Mouse (Mus musculus): Measurements from ENCODE around the gene Tinf2. TPM values are rescaled to one million over a fixed set of nuclear protein-coding genes. Genes with fewer than 3 reads are reported as not detected.

Gene Tinf2
- polyA plus RNA-seq, 1 experiment from 2014 or later: 25.6 TPM

Other genes starting within 250 kb of the Tinf2 start
- 20.8 and 21.6 TPM in 2 replicates for gene Dhrs4, start 203.1 kb downstream of the Tinf2 start, polyA plus RNA-seq (2015; fragmentation: Nextera tagmentation; extraction: Ambion mirVana)
- 32.4 and 36.1 TPM in 2 replicates for gene Carmil3, start 191.2 kb downstream of the Tinf2 start, polyA plus RNA-seq (2015; fragmentation: Nextera tagmentation; extraction: Ambion mirVana)
- 1.9 and 2.1 TPM in 2 replicates for gene Cpne6, start 171.4 kb downstream of the Tinf2 start, polyA plus RNA-seq (2015; fragmentation: Nextera tagmentation; extraction: Ambion mirVana)
- 0.15 and 0.17 TPM in 2 replicates for gene Nrl, start 156.8 kb downstream of the Tinf2 start, polyA plus RNA-seq (2015; fragmentation: Nextera tagmentation; extraction: Ambion mirVana)
- 25.4 and 28.0 TPM in 2 replicates for gene Pck2, start 141.6 kb downstream of the Tinf2 start, polyA plus RNA-seq (2015; fragmentation: Nextera tagmentation; extraction: Ambion mirVana)
- 129 and 135 TPM in 2 replicates for gene Dcaf11, start 121.8 kb downstream of the Tinf2 start, polyA plus RNA-seq (2015; fragmentation: Nextera tagmentation; extraction: Ambion mirVana)
- gene A730061H03Rik, start 121.4 kb downstream of the Tinf2 start, polyA plus RNA-seq (2015; fragmentation: Nextera tagmentation; extraction: Ambion mirVana): 1.4 TPM in 1 of 2 replicates, not detected in the other
- gene Fitm1, start 106.2 kb downstream of the Tinf2 start, polyA plus RNA-seq (2015; fragmentation: Nextera tagmentation; extraction: Ambion mirVana): 0.23 TPM in 1 of 2 replicates, not detected in the other
- 215 and 217 TPM in 2 replicates for gene Psme1, start 103.7 kb downstream of the Tinf2 start, polyA plus RNA-seq (2015; fragmentation: Nextera tagmentation; extraction: Ambion mirVana)
- 29.3 and 32.9 TPM in 2 replicates for gene Emc9, start 96.5 kb downstream of the Tinf2 start, polyA plus RNA-seq (2015; fragmentation: Nextera tagmentation; extraction: Ambion mirVana)
- gene Psme2, start 90.7 kb downstream of the Tinf2 start, polyA plus RNA-seq (2015; fragmentation: Nextera tagmentation; extraction: Ambion mirVana): 150 and 184 TPM in 2 replicates
- 23.0 and 24.2 TPM in 2 replicates for gene Rnf31, start 90.1 kb downstream of the Tinf2 start, polyA plus RNA-seq (2015; fragmentation: Nextera tagmentation; extraction: Ambion mirVana)
- gene Irf9, start 78.2 kb downstream of the Tinf2 start, polyA plus RNA-seq (2015; fragmentation: Nextera tagmentation; extraction: Ambion mirVana): 10.0 and 13.5 TPM in 2 replicates
- 6.5 and 6.6 TPM in 2 replicates for gene Rec8, start 63.8 kb downstream of the Tinf2 start, polyA plus RNA-seq (2015; fragmentation: Nextera tagmentation; extraction: Ambion mirVana)
- 116 and 121 TPM in 2 replicates for gene Ipo4, start 45.9 kb downstream of the Tinf2 start, polyA plus RNA-seq (2015; fragmentation: Nextera tagmentation; extraction: Ambion mirVana)
- gene Gm49378, start 43.9 kb downstream of the Tinf2 start, polyA plus RNA-seq (2015; fragmentation: Nextera tagmentation; extraction: Ambion mirVana): 0.79 and 1.1 TPM in 2 replicates
- 63.0 and 65.0 TPM in 2 replicates for gene Tm9sf1, start 38.0 kb downstream of the Tinf2 start, polyA plus RNA-seq (2015; fragmentation: Nextera tagmentation; extraction: Ambion mirVana)
- gene Tssk4, start 31.6 kb downstream of the Tinf2 start, polyA plus RNA-seq (2015; fragmentation: Nextera tagmentation; extraction: Ambion mirVana): 0.41 and 0.43 TPM in 2 replicates
- 77.1 and 79.5 TPM in 2 replicates for gene Mdp1, start 21.3 kb downstream of the Tinf2 start, polyA plus RNA-seq (2015; fragmentation: Nextera tagmentation; extraction: Ambion mirVana)
- gene Gmpr2, start 9.9 kb downstream of the Tinf2 start, polyA plus RNA-seq (2015; fragmentation: Nextera tagmentation; extraction: Ambion mirVana): 42.8 and 43.1 TPM in 2 replicates
- 531 and 550 TPM in 2 replicates for gene Nedd8, start 9.7 kb downstream of the Tinf2 start, polyA plus RNA-seq (2015; fragmentation: Nextera tagmentation; extraction: Ambion mirVana)
- gene Tgm1, start 32.1 kb upstream of the Tinf2 start, polyA plus RNA-seq (2015; fragmentation: Nextera tagmentation; extraction: Ambion mirVana): 0.20 and 0.27 TPM in 2 replicates
- gene Rabggta, start 40.4 kb upstream of the Tinf2 start, polyA plus RNA-seq (2015; fragmentation: Nextera tagmentation; extraction: Ambion mirVana): 56.7 and 61.4 TPM in 2 replicates
- 61.6 and 68.7 TPM in 2 replicates for gene Dhrs1, start 63.9 kb upstream of the Tinf2 start, polyA plus RNA-seq (2015; fragmentation: Nextera tagmentation; extraction: Ambion mirVana)
- 28.7 and 31.8 TPM in 2 replicates for gene Nop9, start 63.9 kb upstream of the Tinf2 start, polyA plus RNA-seq (2015; fragmentation: Nextera tagmentation; extraction: Ambion mirVana)
- gene Cideb, start 76.6 kb upstream of the Tinf2 start, polyA plus RNA-seq (2015; fragmentation: Nextera tagmentation; extraction: Ambion mirVana): 0.25 and 0.66 TPM in 2 replicates
- gene Ltb4r2, start 79.6 kb upstream of the Tinf2 start, polyA plus RNA-seq (2015; fragmentation: Nextera tagmentation; extraction: Ambion mirVana): 0.67 and 0.70 TPM in 2 replicates
- gene Ltb4r1, start 84.1 kb upstream of the Tinf2 start, polyA plus RNA-seq (2015; fragmentation: Nextera tagmentation; extraction: Ambion mirVana): 0.41 and 0.59 TPM in 2 replicates
- 5.7 and 6.2 TPM in 2 replicates for gene Adcy4, start 102.3 kb upstream of the Tinf2 start, polyA plus RNA-seq (2015; fragmentation: Nextera tagmentation; extraction: Ambion mirVana)
- 2.3 and 2.7 TPM in 2 replicates for gene Ripk3, start 107.0 kb upstream of the Tinf2 start, polyA plus RNA-seq (2015; fragmentation: Nextera tagmentation; extraction: Ambion mirVana)
- 8.4 and 10.8 TPM in 2 replicates for gene Nfatc4, start 141.3 kb upstream of the Tinf2 start, polyA plus RNA-seq (2015; fragmentation: Nextera tagmentation; extraction: Ambion mirVana)
- gene Nynrin, start 172.2 kb upstream of the Tinf2 start, polyA plus RNA-seq (2015; fragmentation: Nextera tagmentation; extraction: Ambion mirVana): 12.4 and 13.6 TPM in 2 replicates
- 0.19 and 0.20 TPM in 2 replicates for gene Cbln3, start 202.6 kb upstream of the Tinf2 start, polyA plus RNA-seq (2015; fragmentation: Nextera tagmentation; extraction: Ambion mirVana)
- 10.9 and 11.4 TPM in 2 replicates for gene Khnyn, start 203.1 kb upstream of the Tinf2 start, polyA plus RNA-seq (2015; fragmentation: Nextera tagmentation; extraction: Ambion mirVana)
- 169 and 175 TPM in 2 replicates for gene Sdr39u1, start 218.5 kb upstream of the Tinf2 start, polyA plus RNA-seq (2015; fragmentation: Nextera tagmentation; extraction: Ambion mirVana)

Data from midbrain, embryonic 15.5 days (tissue).